ENCODE assay signal across 16 mouse cellular contexts in the genomic region with DNA sequence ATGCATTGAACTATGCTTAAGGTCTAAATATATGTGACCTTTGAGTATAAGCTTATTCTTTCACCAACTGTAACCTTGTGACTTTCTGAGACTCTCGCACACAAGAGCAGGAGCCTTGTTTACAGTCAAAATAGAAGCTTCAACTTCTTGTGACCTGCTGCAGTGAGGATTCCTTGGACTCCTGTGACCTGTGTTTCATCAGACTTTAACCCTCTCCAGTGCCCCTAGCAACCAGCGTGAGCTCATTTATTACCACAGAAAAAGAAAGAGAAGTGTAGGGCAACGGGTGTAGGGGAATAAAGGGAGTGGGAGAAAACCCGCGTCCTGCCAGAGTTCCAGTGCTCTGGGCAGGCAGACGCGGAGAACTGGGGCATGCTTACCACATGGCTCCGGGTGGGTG. TPM values are rescaled to one million over a fixed set of nuclear protein-coding genes. Genes with fewer than 3 reads are reported as not detected.
A peak's percentile ranks its signal among the peaks of the same experiment; 100 is the strongest.
DNase-seq lines count a peak whose midpoint lies in the region; ATAC-seq and TF ChIP-seq lines count a peak whose summit lies in the region.
"Had no signal": no experiment of that assay in that cellular context is flagged by ENCODE, and none has a peak within 500 bp of the region (broad histone marks: within the 10 kb centered on the region; RNA-seq: fewer than 3 reads in every experiment).

No protein-coding gene starts in this region.

- H3K27ac ChIP-seq in kidney, adult 2 months (ENCODE audit: insufficient read depth, low read depth, low read length), result no peak overlapping the region; the same call in 1 of the 2 replicates
- H3K27ac ChIP-seq in kidney, embryonic 14.5 days (ENCODE audit: low read depth, low read length), result no peak overlapping the region
- 0 out of 2 replicates have a peak overlapping the region, but pooled peaks have one; percentile 76 for H3K27ac ChIP-seq in embryonic facial prominence, embryonic 14.5 days (replicated peaks; ENCODE audit: low read depth, low read length)
- H3K27ac ChIP-seq in limb, embryonic 10.5 days, result peak overlapping the region; percentile 66
- H3K27ac ChIP-seq in heart, embryonic 11.5 days (ENCODE audit: low read depth, low read length), result no peak overlapping the region
- H3K27ac ChIP-seq: liver, embryonic 13.5 days had no signal

- no peaks in the 10 kb centered on the region for H3K27me3 ChIP-seq in kidney, adult 2 months (replicated peaks; ENCODE audit: control insufficient read depth, insufficient read depth, low read length)
- H3K27me3 ChIP-seq in kidney, embryonic 14.5 days (ENCODE audit: control insufficient read depth, insufficient read depth, low read length), result no peaks in the 10 kb centered on the region
- H3K27me3 ChIP-seq in embryonic facial prominence, embryonic 14.5 days (replicated peaks; ENCODE audit: control insufficient read depth, insufficient read depth, low read length), result peaks cover 4% of the 10 kb centered on the region; the same call in 1 of the 2 replicates
- no peaks in the 10 kb centered on the region for H3K27me3 ChIP-seq in limb, embryonic 10.5 days (ENCODE audit: low read depth, poor library complexity, severe bottlenecking)
- H3K27me3 ChIP-seq in heart, embryonic 11.5 days (ENCODE audit: control insufficient read depth, insufficient read depth, low read length), result no peaks in the 10 kb centered on the region
- H3K27me3 ChIP-seq: liver, embryonic 13.5 days had no signal

- H3K4me2 ChIP-seq in kidney, embryonic 14.5 days (replicated peaks; ENCODE audit: low read depth, low read length), result no peak overlapping the region
- no peak overlapping the region for H3K4me2 ChIP-seq in embryonic facial prominence, embryonic 14.5 days (ENCODE audit: low read depth, low read length)
- H3K4me2 ChIP-seq in heart, embryonic 11.5 days, result no peak overlapping the region
- H3K4me2 ChIP-seq: liver, embryonic 13.5 days had no signal

- no peaks in the 10 kb centered on the region for H3K36me3 ChIP-seq in kidney, adult 2 months (ENCODE audit: control insufficient read depth, insufficient read depth, low read length)
- no peaks in the 10 kb centered on the region for H3K36me3 ChIP-seq in kidney, embryonic 14.5 days (ENCODE audit: control insufficient read depth, insufficient read depth, low read length)
- H3K36me3 ChIP-seq in embryonic facial prominence, embryonic 14.5 days (ENCODE audit: control insufficient read depth, insufficient read depth, low read length), result no peaks in the 10 kb centered on the region
- no peaks in the 10 kb centered on the region for H3K36me3 ChIP-seq in limb, embryonic 10.5 days
- no peaks in the 10 kb centered on the region for H3K36me3 ChIP-seq in heart, embryonic 11.5 days (ENCODE audit: control insufficient read depth, insufficient read depth, low read length)
- H3K36me3 ChIP-seq: liver, embryonic 13.5 days had no signal

- intact Hi-C loops in left cerebral cortex, postnatal 10 days (cut with DNase I), result no loop called here

- no peak for TF ChIP-seq CTCF in kidney, adult 2 months (conservative IDR thresholded peaks at IDR 0.05; ENCODE audit: insufficient read depth, insufficient read length, low read depth, low read length)

- DNase-seq in kidney, adult 2 months, result peak; percentile 22
- DNase-seq in embryo, embryonic 10 days (ENCODE audit: low spot score), result peak; percentile 65
- no peak for DNase-seq in embryonic facial prominence, embryonic 14.5 days (ENCODE audit: low spot score)
- peak; percentile 44 for DNase-seq in limb, embryonic 10.5 days (ENCODE audit: low spot score)
- no peak for DNase-seq in cerebellum, postnatal 25 days
- no peak for DNase-seq in left cerebral cortex, postnatal 10 days (ENCODE audit: extremely low spot score in 1 of 2, low spot score in 2 of 2)
- DNase-seq: cerebellum, adult 11 months; heart, adult 18-20 months; heart, postnatal 10 days; liver, embryonic 13.5 days; midbrain, embryonic 14.5 days; right cerebral cortex, postnatal 14 days had no signal

- no peak for TF ChIP-seq POLR2A in kidney, adult 2 months (IDR thresholded peaks at IDR 0.05; ENCODE audit: low read depth, low read length)

- 53% methylated on average over 8 of the region's 8 CpGs for WGBS in kidney, adult 2 months
- 39% methylated on average over 8 of the region's 8 CpGs for WGBS in kidney, embryonic 14.5 days
- 57% methylated on average over 8 of the region's 8 CpGs for WGBS in embryonic facial prominence, embryonic 14.5 days
- WGBS in limb, embryonic 10.5 days, result 47% methylated on average over 8 of the region's 8 CpGs
- WGBS in heart, embryonic 11.5 days (ENCODE audit: insufficient replicate concordance), result 63% methylated on average over 8 of the region's 8 CpGs

- H3K9ac ChIP-seq in kidney, embryonic 14.5 days (ENCODE audit: low read depth, low read length), result no peak overlapping the region
- no peak overlapping the region for H3K9ac ChIP-seq in embryonic facial prominence, embryonic 14.5 days (ENCODE audit: low read depth, low read length)
- no peak overlapping the region for H3K9ac ChIP-seq in heart, embryonic 11.5 days (ENCODE audit: low read depth, low read length)
- H3K9ac ChIP-seq: liver, embryonic 13.5 days had no signal

- H3K4me1 ChIP-seq in kidney, adult 2 months (ENCODE audit: control insufficient read depth, insufficient read depth, low read length), result peaks cover 14% of the 10 kb centered on the region
- H3K4me1 ChIP-seq in kidney, embryonic 14.5 days (ENCODE audit: control insufficient read depth, insufficient read depth, low read length), result peaks cover 15% of the 10 kb centered on the region
- peaks cover 43% of the 10 kb centered on the region for H3K4me1 ChIP-seq in embryonic facial prominence, embryonic 14.5 days (ENCODE audit: control insufficient read depth, insufficient read depth, low read length)
- H3K4me1 ChIP-seq in limb, embryonic 10.5 days, result peaks cover 46% of the 10 kb centered on the region
- H3K4me1 ChIP-seq in heart, embryonic 11.5 days (ENCODE audit: control insufficient read depth, insufficient read depth, low read length), result peaks cover 11% of the 10 kb centered on the region; the same call in 1 of the 2 replicates
- H3K4me1 ChIP-seq: liver, embryonic 13.5 days had no signal

- no peak for ATAC-seq in kidney, embryonic 14.5 days (ENCODE audit: low FRiP score, low TSS enrichment)
- no peak for ATAC-seq in embryonic facial prominence, embryonic 14.5 days (ENCODE audit: low read depth)
- no peak for ATAC-seq in heart, embryonic 11.5 days (replicated peaks; ENCODE audit: insufficient number of reproducible peaks, low FRiP score, low TSS enrichment)
- ATAC-seq: forebrain, embryonic 14.5 days had no signal

- no peaks in the 10 kb centered on the region for H3K9me3 ChIP-seq in kidney, embryonic 14.5 days (ENCODE audit: control insufficient read depth, low read length)
- no peaks in the 10 kb centered on the region for H3K9me3 ChIP-seq in embryonic facial prominence, embryonic 14.5 days (ENCODE audit: control insufficient read depth, low read length)
- H3K9me3 ChIP-seq in limb, embryonic 10.5 days (replicated peaks), result no peaks in the 10 kb centered on the region
- H3K9me3 ChIP-seq in heart, embryonic 11.5 days (replicated peaks; ENCODE audit: control insufficient read depth, low read length), result no peaks in the 10 kb centered on the region
- H3K9me3 ChIP-seq: liver, embryonic 13.5 days had no signal

- H3K4me3 ChIP-seq in kidney, adult 2 months (ENCODE audit: insufficient read depth, low read depth, low read length), result no peak overlapping the region
- H3K4me3 ChIP-seq in kidney, embryonic 14.5 days (ENCODE audit: low read length), result no peak overlapping the region
- H3K4me3 ChIP-seq in embryonic facial prominence, embryonic 14.5 days (ENCODE audit: low read depth, low read length), result no peak overlapping the region
- H3K4me3 ChIP-seq in limb, embryonic 10.5 days, result no peak overlapping the region
- H3K4me3 ChIP-seq in heart, embryonic 11.5 days (ENCODE audit: low read depth, low read length), result no peak overlapping the region
- H3K4me3 ChIP-seq: liver, embryonic 13.5 days had no signal

RNA-seq across cellular contexts. Expression of a gene that starts 52.3 kb away (rescaled TPM):
- polyA plus RNA-seq in kidney, adult 2 months (2012; rRNA removed), result 9.4 and 9.6 TPM in 2 replicates
- polyA plus RNA-seq in kidney, embryonic 14.5 days (2014; fragmentation: Nextera tagmentation; extraction: Ambion mirVana), result 4.4 and 6.1 TPM in 2 replicates
- polyA plus RNA-seq in embryonic facial prominence, embryonic 14.5 days (2014; fragmentation: Nextera tagmentation; extraction: Ambion mirVana), result 9.2 and 10.2 TPM in 2 replicates
- 0.74 and 1.8 TPM in 2 replicates for polyA plus RNA-seq in limb, embryonic 10.5 days (2016; fragmentation: Nextera tagmentation; extraction: Ambion mirVana)
- polyA plus RNA-seq in heart, embryonic 11.5 days (2014; fragmentation: Nextera tagmentation; extraction: Ambion mirVana), result 0.80 and 1.1 TPM in 2 replicates
- 1 to 10 TPM; 1.6 to 2.4 TPM for total RNA-seq in left cerebral cortex, postnatal 10 days (2021)
- total RNA-seq: megakaryocyte progenitor cell, adult 5-6 weeks had no signal

Comparison
In these comparisons a context has a peak if more than half of its experiments do, and no peak if none do; other contexts are left out.
1. DNase-seq: peak in kidney, adult 2 months (single experiment), embryo, embryonic 10 days (single experiment) and limb, embryonic 10.5 days (single experiment); none in embryonic facial prominence, embryonic 14.5 days (single experiment), cerebellum, postnatal 25 days (0 of 2) and left cerebral cortex, postnatal 10 days (0 of 2).
2. H3K27ac ChIP-seq: peak in embryonic facial prominence, embryonic 14.5 days (single experiment) and limb, embryonic 10.5 days (single experiment); none in kidney, adult 2 months (single experiment), kidney, embryonic 14.5 days (single experiment) and heart, embryonic 11.5 days (single experiment).